Mouse (Mus musculus) embryo, embryonic 10 days (tissue): ENCODE results near the gene Arhgap25.

ENCODE experiments used
- DNase-seq: peaks from one replicate; pipeline ENCODE4 v3.0.0-alpha.2; 2015; ENCODE audit warnings: low spot score

The Arhgap25 gene

DNA sequence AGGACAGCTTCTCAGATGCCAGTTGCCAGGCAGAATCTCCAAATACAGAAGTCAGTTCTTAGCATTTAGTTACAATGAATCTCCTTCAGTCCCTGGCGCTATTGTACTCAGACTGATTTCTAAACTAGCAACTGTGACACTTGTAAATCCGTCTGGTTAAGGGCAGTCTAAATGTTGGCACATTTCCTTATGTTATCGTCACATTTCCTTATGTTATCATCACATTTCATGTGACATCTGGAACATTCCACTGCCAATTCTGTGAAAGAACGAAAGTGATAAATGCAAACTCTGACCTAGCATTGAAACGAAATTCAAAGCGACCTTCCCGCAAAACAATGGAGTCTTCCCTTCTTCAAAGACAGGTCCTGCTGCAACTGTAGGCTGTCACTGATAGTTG lies 87.8 kb downstream of the Arhgap25 start:
- DNase-seq, result no peak

DNA sequence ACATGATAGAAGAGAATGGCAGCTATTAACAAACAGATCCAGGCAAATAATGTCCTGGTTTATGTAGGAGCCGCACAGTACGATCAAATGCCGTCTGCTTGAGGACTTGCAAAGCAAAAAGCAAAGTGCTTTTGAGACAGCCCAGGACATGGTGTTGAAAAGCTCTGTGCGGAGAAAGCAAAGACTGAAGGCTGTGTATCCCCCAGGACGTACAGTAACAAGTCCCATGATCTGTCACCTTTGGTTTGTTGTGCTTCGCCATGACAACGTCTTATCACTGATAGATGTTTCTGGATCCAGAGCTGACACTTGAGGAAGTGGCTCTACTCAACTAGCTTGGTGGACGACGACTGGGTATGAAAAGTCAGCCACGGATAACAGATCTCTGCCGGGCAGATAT lies 89.8 kb downstream of the Arhgap25 start:
- DNase-seq, result no peak

DNA sequence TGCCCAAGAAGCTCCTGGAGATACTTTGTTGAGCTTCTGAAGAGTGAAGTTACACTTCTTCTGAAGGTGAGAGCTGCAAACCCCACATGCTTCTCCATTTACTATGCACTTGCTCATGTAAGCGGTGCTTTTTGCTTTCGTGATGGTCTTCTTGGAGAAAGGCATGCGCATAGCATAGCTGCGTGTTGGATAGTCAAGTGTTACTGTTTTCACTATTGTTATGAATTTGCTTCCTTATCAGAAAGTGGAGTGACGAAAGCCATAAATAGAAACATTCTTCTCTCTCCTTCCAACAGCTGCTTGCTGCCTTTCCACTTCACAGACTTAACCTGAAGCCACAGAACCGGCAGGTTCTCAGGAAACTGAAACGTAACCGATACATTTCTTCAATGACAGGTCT lies 96.3 kb downstream of the Arhgap25 start:
- DNase-seq, result no peak

DNA sequence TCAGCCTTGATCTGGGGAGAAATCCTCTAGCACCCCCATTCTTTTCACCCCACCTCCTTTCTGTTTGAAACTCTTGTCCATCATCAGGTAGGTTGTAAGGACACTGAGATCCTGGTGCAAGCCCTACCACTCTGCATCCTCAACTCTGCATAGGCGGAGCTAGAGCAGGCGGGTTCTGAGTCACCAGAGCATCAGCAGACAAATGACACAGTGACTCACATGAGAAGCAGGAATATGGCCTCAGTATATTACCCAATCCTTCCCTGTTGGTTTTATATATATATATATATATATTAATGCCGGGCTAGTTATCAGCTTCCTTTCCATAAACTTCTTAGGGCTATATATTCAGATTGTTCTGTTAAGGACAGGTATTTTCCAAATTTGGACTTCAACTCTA lies 97.3 kb downstream of the Arhgap25 start:
- DNase-seq, result no peak

DNA sequence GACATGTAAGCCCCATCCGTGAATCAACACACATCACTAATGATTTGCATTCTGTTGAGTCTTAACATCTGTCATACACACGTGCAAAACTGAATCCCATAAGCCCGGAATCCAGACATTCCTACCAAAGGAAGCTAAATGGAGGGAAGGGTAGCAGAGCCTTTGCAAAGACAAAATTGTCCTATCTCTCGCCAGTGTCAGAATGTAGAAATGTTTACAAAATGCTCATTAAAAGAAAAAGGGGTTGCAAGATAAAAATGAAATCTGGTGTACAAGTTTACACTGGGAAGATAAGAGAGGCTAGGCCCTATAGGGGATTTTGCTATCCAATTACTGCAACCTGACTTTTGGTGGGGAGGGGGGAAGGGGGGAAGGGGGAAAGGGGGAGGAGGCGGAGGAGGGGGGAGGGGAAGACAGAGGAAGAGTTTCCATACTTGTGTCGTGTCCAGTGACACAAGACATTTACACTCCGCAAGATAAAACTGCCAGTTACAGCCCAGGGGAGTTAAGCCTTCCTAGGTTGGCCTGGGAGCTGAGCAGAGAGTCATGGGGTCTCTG lies 104.5 kb downstream of the Arhgap25 start, which contains the start of gene Bmp10:
Gene Bmp10 (plus strand): TSS at position 508 of the 558 bp plus-strand sequence.
- no peak for DNase-seq

DNA sequence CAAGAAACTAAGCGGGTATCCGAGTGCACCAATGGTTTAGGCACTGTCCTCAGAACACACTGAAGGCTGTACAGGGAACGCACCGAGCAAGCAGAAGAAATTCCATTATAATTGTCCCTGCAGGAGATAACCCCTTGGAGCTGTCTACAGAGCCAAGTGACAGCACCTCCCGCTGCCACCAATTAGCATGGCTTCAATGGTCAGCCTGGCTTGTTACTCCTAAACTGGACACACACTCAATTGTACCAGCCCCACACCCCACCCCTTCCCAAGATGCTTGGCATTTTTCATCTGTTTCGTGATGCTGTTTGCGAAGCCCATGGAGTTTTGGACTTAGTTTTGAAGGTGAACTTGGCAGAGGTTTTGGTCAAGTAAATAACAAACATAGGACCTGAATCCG lies 105.4 kb downstream of the Arhgap25 start:
- no peak for DNase-seq

DNA sequence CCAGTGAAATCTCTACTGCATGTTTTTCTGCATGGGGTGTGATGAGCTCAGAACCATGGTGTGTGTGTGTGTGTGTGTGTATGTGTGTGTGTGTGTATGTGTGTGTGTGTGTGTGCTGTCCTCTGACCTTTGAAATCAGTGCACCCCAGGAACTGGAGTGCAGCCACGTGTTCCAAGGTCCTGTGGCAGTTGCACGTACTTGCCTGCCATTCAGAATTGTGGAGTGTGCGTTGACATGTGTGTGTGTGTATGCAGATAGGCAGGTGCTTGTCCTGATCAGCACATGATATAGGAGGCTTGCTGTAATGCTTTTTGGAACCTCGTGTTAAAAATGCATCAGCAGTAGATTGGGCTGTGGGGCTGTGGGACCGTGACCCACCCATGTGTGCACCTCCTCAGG lies 106.1 kb downstream of the Arhgap25 start:
- no peak for DNase-seq

DNA sequence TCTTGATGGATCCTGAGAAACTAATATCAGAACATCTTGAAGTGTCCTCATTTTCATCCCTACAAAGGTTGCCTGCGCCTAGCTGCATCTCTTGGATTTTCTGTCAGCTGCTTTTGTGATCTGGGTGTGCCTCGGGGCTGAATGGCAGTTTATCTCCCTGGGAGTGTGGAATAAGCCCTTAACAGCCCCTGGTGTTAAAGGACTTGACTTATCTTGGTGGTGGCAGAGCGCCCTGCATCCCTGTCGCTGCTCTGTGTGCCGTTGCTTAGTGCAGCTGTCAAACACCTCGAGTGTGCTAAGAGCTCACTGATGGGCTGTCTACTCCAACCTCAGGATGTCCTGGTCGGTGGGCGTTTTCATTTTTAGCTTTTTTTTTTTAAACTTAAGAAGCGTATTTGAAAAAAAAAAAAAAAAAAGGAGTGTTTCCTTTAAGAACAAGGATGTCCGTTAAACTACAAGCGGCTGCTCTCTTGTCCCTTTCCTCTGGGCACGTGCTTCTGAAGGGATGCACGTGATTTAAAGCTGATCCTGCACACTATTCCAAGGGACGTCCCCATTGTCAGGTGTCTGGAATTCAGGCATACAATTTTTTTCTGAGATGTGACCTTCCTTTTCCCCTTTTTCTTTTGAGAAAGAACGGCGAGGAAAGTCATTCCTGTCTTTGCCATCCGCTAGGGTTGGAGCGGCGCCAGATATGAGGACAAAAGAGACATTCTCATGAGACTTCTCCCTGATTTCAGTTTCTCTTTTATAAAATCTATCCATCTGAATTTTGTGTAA lies 108.8 kb downstream of the Arhgap25 start:
- no peak for DNase-seq

DNA sequence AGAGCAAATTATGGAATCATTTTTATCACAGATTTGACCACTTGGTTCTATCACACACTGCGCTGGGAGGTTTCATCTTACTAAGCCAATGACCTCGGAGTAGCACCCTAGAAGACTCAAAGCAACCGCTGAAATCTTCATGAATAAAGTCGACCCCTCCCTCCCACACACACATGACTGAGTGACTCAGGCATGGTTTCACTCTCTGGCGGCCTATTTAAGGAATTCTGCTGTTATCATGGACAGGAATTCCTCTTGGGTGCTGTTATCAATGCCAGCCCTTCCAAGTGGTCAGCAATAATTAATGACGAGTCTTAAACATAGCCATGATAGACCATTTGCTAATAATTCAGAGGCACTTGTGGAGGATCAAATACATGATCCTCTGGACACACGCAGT lies 110.8 kb downstream of the Arhgap25 start:
- DNase-seq, result no peak

DNA sequence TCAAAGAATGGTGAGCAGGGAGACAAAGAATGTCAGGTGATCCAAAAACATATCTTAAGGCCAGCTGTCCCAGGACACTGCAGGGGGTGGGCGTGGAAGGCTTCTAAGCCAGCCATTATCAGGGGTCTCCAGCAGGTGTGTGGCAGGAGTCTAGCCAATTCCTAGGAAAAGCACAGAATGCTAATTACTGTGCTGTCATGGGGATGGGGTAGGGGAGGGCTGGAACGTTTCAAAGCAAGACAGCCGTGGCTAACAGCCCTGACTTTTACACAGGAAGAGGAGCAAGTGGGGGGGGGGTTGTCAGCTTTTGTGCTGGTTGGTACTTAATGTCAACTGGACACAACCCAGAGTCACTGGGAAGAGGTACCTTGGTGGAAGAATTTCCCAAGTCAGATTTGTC lies 121.0 kb downstream of the Arhgap25 start:
- no peak for DNase-seq
